In genomic region chr16:90123091-90123490, GRCm38 (mm10) we compare ENCODE assay signal across 24 mouse cellular contexts. TPM values are rescaled to one million over a fixed set of nuclear protein-coding genes. Genes with fewer than 3 reads are reported as not detected.
DNase-seq lines count a peak whose midpoint lies in the region; ATAC-seq and TF ChIP-seq lines count a peak whose summit lies in the region.
"Had no signal": no experiment of that assay in that cellular context is flagged by ENCODE, and none has a peak within 500 bp of the region (broad histone marks: within the 10 kb centered on the region; RNA-seq: fewer than 3 reads in every experiment).

No protein-coding gene starts in this region.

- no peak for TF ChIP-seq EP300 in heart, postnatal 0 days (IDR thresholded peaks at IDR 0.05; ENCODE audit: low read depth)

- peak; percentile 36 for DNase-seq in cerebellum, postnatal 36 days
- no peak for DNase-seq in cerebellum, postnatal 4 days (ENCODE audit: low spot score in 2 of 2)
- DNase-seq in heart, postnatal 0 days (ENCODE audit: low spot score): no peak
- DNase-seq in heart, postnatal 14 days: no peak
- DNase-seq in limb, embryonic 10.5 days (ENCODE audit: low spot score): no peak
- DNase-seq: adrenal gland, adult 2 months; embryo, embryonic 11 days; gastrocnemius, postnatal 25 days; heart, adult 2 months; kidney, adult 11 months; kidney, postnatal 4 days; layer of hippocampus, adult 9-11 months; liver, embryonic 13.5 days; lung, adult 2 months had no signal

- TF ChIP-seq CTCF in heart, postnatal 0 days (IDR thresholded peaks at IDR 0.05; ENCODE audit: low read depth): no peak

- H3K9me3 ChIP-seq in heart, postnatal 0 days (replicated peaks; ENCODE audit: control insufficient read depth, low read length): peaks cover 4% of the 10 kb centered on the region
- H3K9me3 ChIP-seq in limb, embryonic 10.5 days (replicated peaks): peaks cover 8% of the 10 kb centered on the region; the same call in 1 of the 2 replicates
- H3K9me3 ChIP-seq in limb, embryonic 13.5 days: no peaks in the 10 kb centered on the region
- H3K9me3 ChIP-seq in neural tube, embryonic 15.5 days (replicated peaks): no peaks in the 10 kb centered on the region
- no peaks in the 10 kb centered on the region for H3K9me3 ChIP-seq in intestine, embryonic 16.5 days (ENCODE audit: control insufficient read depth, low read length)
- H3K9me3 ChIP-seq: embryonic facial prominence, embryonic 15.5 days; forebrain, embryonic 15.5 days; midbrain, embryonic 15.5 days had no signal

- H3K4me2 ChIP-seq in heart, postnatal 0 days (ENCODE audit: low read depth, low read length): no peak overlapping the region
- H3K4me2 ChIP-seq in limb, embryonic 13.5 days (replicated peaks): no peak overlapping the region
- H3K4me2 ChIP-seq in neural tube, embryonic 15.5 days: no peak overlapping the region
- H3K4me2 ChIP-seq in intestine, embryonic 16.5 days (ENCODE audit: low read depth, low read length): no peak overlapping the region
- H3K4me2 ChIP-seq: embryonic facial prominence, embryonic 15.5 days; forebrain, embryonic 15.5 days; hindbrain, embryonic 12.5 days; liver, embryonic 13.5 days; midbrain, embryonic 15.5 days; neural tube, embryonic 13.5 days had no signal

- WGBS in heart, postnatal 0 days: 68% methylated on average over 6 of the region's 6 CpGs
- WGBS in limb, embryonic 10.5 days: 84% methylated on average over 6 of the region's 6 CpGs
- WGBS in limb, embryonic 13.5 days: 78% methylated on average over 6 of the region's 6 CpGs
- 78% methylated on average over 6 of the region's 6 CpGs for WGBS in neural tube, embryonic 15.5 days
- WGBS in intestine, embryonic 16.5 days: 75% methylated on average over 6 of the region's 6 CpGs

- intact Hi-C loops in heart, postnatal 14 days (cut with DNase I): no loop called here

- peak; percentile 9; the same call in 1 of the 2 replicates for ATAC-seq in heart, postnatal 0 days (ENCODE audit: insufficient read depth, low read depth)
- ATAC-seq in limb, embryonic 13.5 days (ENCODE audit: low FRiP score, low read depth): no peak
- no peak for ATAC-seq in neural tube, embryonic 15.5 days (ENCODE audit: low FRiP score)
- ATAC-seq in intestine, embryonic 16.5 days: no peak
- ATAC-seq: forebrain, embryonic 15.5 days; midbrain, embryonic 15.5 days had no signal

- no peaks in the 10 kb centered on the region for H3K27me3 ChIP-seq in heart, postnatal 0 days (ENCODE audit: control insufficient read depth, insufficient read depth, low read length)
- no peaks in the 10 kb centered on the region for H3K27me3 ChIP-seq in limb, embryonic 10.5 days (ENCODE audit: low read depth, poor library complexity, severe bottlenecking)
- no peaks in the 10 kb centered on the region for H3K27me3 ChIP-seq in limb, embryonic 13.5 days
- H3K27me3 ChIP-seq in neural tube, embryonic 15.5 days (replicated peaks): no peaks in the 10 kb centered on the region
- no peaks in the 10 kb centered on the region for H3K27me3 ChIP-seq in intestine, embryonic 16.5 days (replicated peaks; ENCODE audit: control insufficient read depth, insufficient read depth, low read length)
- H3K27me3 ChIP-seq: embryonic facial prominence, embryonic 15.5 days; forebrain, embryonic 15.5 days; hindbrain, embryonic 12.5 days; liver, embryonic 13.5 days; midbrain, embryonic 15.5 days; neural tube, embryonic 13.5 days had no signal

- no peak overlapping the region for H3K27ac ChIP-seq in heart, postnatal 0 days (ENCODE audit: low read depth)
- peak overlapping the region; percentile 69 for H3K27ac ChIP-seq in limb, embryonic 10.5 days
- H3K27ac ChIP-seq in limb, embryonic 13.5 days: 0 out of 2 replicates have a peak overlapping the region, but pooled peaks have one; percentile 15
- no peak overlapping the region for H3K27ac ChIP-seq in neural tube, embryonic 15.5 days (replicated peaks)
- H3K27ac ChIP-seq in intestine, embryonic 16.5 days (ENCODE audit: low read length): no peak overlapping the region
- H3K27ac ChIP-seq: embryonic facial prominence, embryonic 15.5 days; forebrain, embryonic 15.5 days; heart, adult 2 months; hindbrain, embryonic 12.5 days; liver, embryonic 13.5 days; midbrain, embryonic 15.5 days; neural tube, embryonic 13.5 days had no signal

- no peak overlapping the region for H3K9ac ChIP-seq in heart, postnatal 0 days (replicated peaks; ENCODE audit: low read depth, low read length)
- no peak overlapping the region for H3K9ac ChIP-seq in limb, embryonic 13.5 days
- no peak overlapping the region for H3K9ac ChIP-seq in neural tube, embryonic 15.5 days (replicated peaks)
- no peak overlapping the region for H3K9ac ChIP-seq in intestine, embryonic 16.5 days (ENCODE audit: low read depth, low read length)
- H3K9ac ChIP-seq: embryonic facial prominence, embryonic 15.5 days; forebrain, embryonic 15.5 days; hindbrain, embryonic 12.5 days; liver, embryonic 13.5 days; midbrain, embryonic 15.5 days; neural tube, embryonic 13.5 days had no signal

- peaks cover 8% of the 10 kb centered on the region; the same call in 1 of the 2 replicates for H3K4me1 ChIP-seq in heart, postnatal 0 days (ENCODE audit: control insufficient read depth, insufficient read depth)
- H3K4me1 ChIP-seq in limb, embryonic 10.5 days: peaks cover 56% of the 10 kb centered on the region
- peaks cover 51% of the 10 kb centered on the region for H3K4me1 ChIP-seq in limb, embryonic 13.5 days
- peaks cover 3% of the 10 kb centered on the region; the same call in 1 of the 2 replicates for H3K4me1 ChIP-seq in neural tube, embryonic 15.5 days
- no peaks in the 10 kb centered on the region for H3K4me1 ChIP-seq in intestine, embryonic 16.5 days (ENCODE audit: control insufficient read depth, insufficient read depth, low read length)
- H3K4me1 ChIP-seq: forebrain, embryonic 15.5 days; midbrain, embryonic 15.5 days had no signal

- H3K4me3 ChIP-seq in heart, postnatal 0 days (ENCODE audit: low read depth, low read length): no peak overlapping the region
- H3K4me3 ChIP-seq in limb, embryonic 10.5 days: no peak overlapping the region
- H3K4me3 ChIP-seq in limb, embryonic 13.5 days: no peak overlapping the region
- H3K4me3 ChIP-seq in neural tube, embryonic 15.5 days (replicated peaks): no peak overlapping the region
- no peak overlapping the region for H3K4me3 ChIP-seq in intestine, embryonic 16.5 days (ENCODE audit: low read length)
- H3K4me3 ChIP-seq: embryonic facial prominence, embryonic 15.5 days; forebrain, embryonic 15.5 days; heart, adult 2 months; hindbrain, embryonic 12.5 days; liver, embryonic 13.5 days; megakaryocyte, embryonic 14.5 days; midbrain, embryonic 15.5 days; myocyte; neural tube, embryonic 13.5 days had no signal

- H3K36me3 ChIP-seq in heart, postnatal 0 days (replicated peaks; ENCODE audit: control insufficient read depth, insufficient read depth, low read length): no peaks in the 10 kb centered on the region
- peaks cover 25% of the 10 kb centered on the region for H3K36me3 ChIP-seq in limb, embryonic 10.5 days
- H3K36me3 ChIP-seq in limb, embryonic 13.5 days: peaks cover 10% of the 10 kb centered on the region; the same call in 1 of the 2 replicates
- no peaks in the 10 kb centered on the region for H3K36me3 ChIP-seq in neural tube, embryonic 15.5 days
- no peaks in the 10 kb centered on the region for H3K36me3 ChIP-seq in intestine, embryonic 16.5 days (ENCODE audit: control insufficient read depth, insufficient read depth, low read length)
- H3K36me3 ChIP-seq: embryonic facial prominence, embryonic 15.5 days; forebrain, embryonic 15.5 days; hindbrain, embryonic 12.5 days; midbrain, embryonic 15.5 days had no signal

RNA-seq across cellular contexts. Expression of gene Tiam1, which starts 20.5 kb away (rescaled TPM):
- 2.6 and 5.7 TPM in 2 replicates for total RNA-seq in heart, postnatal 0 days (2014; rRNA removed; ENCODE audit: low replicate concordance)
- polyA plus RNA-seq in heart, postnatal 0 days (2015; fragmentation: Nextera tagmentation; extraction: Ambion mirVana): 3.6 and 5.5 TPM in 2 replicates
- total RNA-seq in heart, postnatal 14 days (2021): 1 to 10 TPM; 6.1 to 7.6 TPM
- polyA plus RNA-seq in limb, embryonic 10.5 days (2016; fragmentation: Nextera tagmentation; extraction: Ambion mirVana): 23.8 and 30.8 TPM in 2 replicates
- 46.1 and 55.0 TPM in 2 replicates for polyA plus RNA-seq in limb, embryonic 13.5 days (2015; fragmentation: Nextera tagmentation; extraction: Ambion mirVana)
- 15.0 and 23.6 TPM in 2 replicates for polyA plus RNA-seq in neural tube, embryonic 15.5 days (2015; fragmentation: Nextera tagmentation; extraction: Ambion mirVana)
- polyA plus RNA-seq in intestine, embryonic 16.5 days (2015; fragmentation: Nextera tagmentation; extraction: Ambion mirVana): 7.4 and 8.1 TPM in 2 replicates

Comparison
In these comparisons a context has a peak if more than half of its experiments do, and no peak if none do; other contexts are left out.
1. DNase-seq: peak in cerebellum, postnatal 36 days (2 of 2); none in cerebellum, postnatal 4 days (0 of 2), heart, postnatal 0 days (single experiment), heart, postnatal 14 days (0 of 2) and limb, embryonic 10.5 days (single experiment).
2. H3K27ac ChIP-seq: peak in limb, embryonic 10.5 days (single experiment) and limb, embryonic 13.5 days (single experiment); none in heart, postnatal 0 days (single experiment), neural tube, embryonic 15.5 days (single experiment) and intestine, embryonic 16.5 days (single experiment).